Mouse (Mus musculus) heart, postnatal 4 days (tissue): ENCODE measurements at regions not wholly inside any gene's neighbourhood (a gene's known extent, or its start where the extent isn't known, plus 50 kb on each side); places are given as distances from the start of the nearest gene placed in this dataset.

Source experiments
- DNase-seq: peaks from one replicate; pipeline ENCODE4 v3.0.0; 2021

- DNase-seq, result no peak
Observed at GRCm38 (mm10) chr8:98572597-98573514, 843.4 kb downstream of the Cdh8 start.

DNA sequence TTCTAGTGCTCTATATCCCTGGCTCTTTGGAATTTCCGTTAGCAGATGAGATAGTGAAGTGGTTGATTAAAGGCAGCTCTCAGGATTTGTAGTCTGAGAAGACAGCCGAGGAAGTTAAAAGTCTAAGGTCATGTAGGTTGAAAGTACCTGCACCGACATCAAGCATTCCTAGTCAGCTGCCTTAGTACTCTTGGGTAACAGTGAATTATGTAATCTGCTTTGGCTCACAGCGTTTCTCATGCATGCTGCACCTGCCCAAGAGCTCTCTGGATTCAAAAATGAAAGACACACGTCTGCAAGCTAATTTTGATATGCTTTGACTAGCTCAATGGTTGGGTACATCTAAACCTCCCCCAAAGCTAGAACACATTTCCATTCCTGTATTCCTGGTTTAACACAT is 849.6 kb downstream of the Cdh8 start:
- DNase-seq, result no peak

DNA sequence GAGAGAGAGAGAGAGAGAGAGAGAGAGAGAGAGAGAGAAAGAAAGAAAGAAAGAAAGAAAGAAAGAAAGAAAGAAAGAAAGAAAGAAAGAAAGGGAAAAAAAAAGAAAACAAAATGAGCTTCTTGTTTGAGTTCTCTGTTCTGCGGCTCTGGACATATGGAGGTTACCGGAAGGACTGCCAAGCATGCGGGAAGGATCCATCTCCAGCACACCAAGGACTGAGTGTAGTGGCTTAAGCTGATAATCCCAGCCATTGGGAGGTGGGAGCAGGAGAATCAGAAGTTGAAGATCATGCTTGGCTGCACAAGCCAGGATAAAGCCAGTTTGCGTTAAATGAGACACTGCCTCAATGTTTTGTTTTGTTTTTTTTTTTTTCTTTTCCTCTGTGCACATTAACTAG is 897.8 kb downstream of the Cdh8 start:
- no peak for DNase-seq

GRCm38 (mm10) chr8:98515246-98515645 is 901.0 kb downstream of the Cdh8 start:
- no peak for DNase-seq

- no peak for DNase-seq
Observed at GRCm38 (mm10) chr8:98496793-98497192, 919.5 kb downstream of the Cdh8 start.

- no peak for DNase-seq
Observed at GRCm38 (mm10) chr8:98463375-98464030, 952.8 kb downstream of the Cdh8 start.

- DNase-seq, result no peak
Observed at GRCm38 (mm10) chr8:98455539-98455938, 960.7 kb downstream of the Cdh8 start.
